Mouse (Mus musculus) midbrain, embryonic 13.5 days (tissue): ENCODE measurements at regions not wholly inside any gene's neighbourhood (a gene's known extent, or its start where the extent isn't known, plus 50 kb on each side); places are given as distances from the start of the nearest gene placed in this dataset.

Source experiments
- ATAC-seq: fragments of 200-750 bp; cut with Nextera tagmentation; 2 replicates; pipeline ENCODE4 v1.8.0; 2017; ENCODE audit warnings: mild to moderate bottlenecking, moderate TSS enrichment, moderate library complexity
- H3K27ac ChIP-seq: fragments of 300-500 bp; sonication (generic); 2 replicates; pipeline ENCODE4 v1.5.1; 2015; ENCODE audit warnings: inconsistent platforms, mild to moderate bottlenecking, moderate library complexity
- H3K27me3 ChIP-seq: fragments of 300-500 bp; sonication (generic); 2 replicates; pipeline ENCODE4 v1.6.1; 2015; ENCODE audit warnings: mild to moderate bottlenecking, inconsistent platforms
- H3K36me3 ChIP-seq: fragments of 300-500 bp; sonication (generic); 2 replicates; pipeline ENCODE4 v1.6.1; 2015; ENCODE audit warnings: mild to moderate bottlenecking, inconsistent platforms
- H3K4me1 ChIP-seq: fragments of 300-500 bp; sonication (generic); replicated peaks from 2 replicates; pipeline ENCODE4 v1.6.1; 2015; ENCODE audit warnings: inconsistent platforms
- H3K4me2 ChIP-seq: fragments of 300-500 bp; sonication (generic); replicated peaks from 2 replicates; pipeline ENCODE4 v1.6.1; 2015; ENCODE audit warnings: moderate library complexity, mild to moderate bottlenecking, inconsistent platforms
- H3K4me3 ChIP-seq: fragments of 300-500 bp; sonication (generic); replicated peaks from 2 replicates; pipeline ENCODE4 v1.5.1; 2015; ENCODE audit warnings: mild to moderate bottlenecking, inconsistent platforms
- H3K9ac ChIP-seq: fragments of 300-500 bp; sonication (generic); replicated peaks from 2 replicates; pipeline ENCODE4 v1.6.1; 2015; ENCODE audit warnings: mild to moderate bottlenecking, inconsistent platforms
- H3K9me3 ChIP-seq: fragments of 300-500 bp; sonication (generic); 2 replicates; pipeline ENCODE4 v1.6.1; 2016; ENCODE audit warnings: mild to moderate bottlenecking, inconsistent platforms
- WGBS: fragments of 180-500 bp; shearing (Covaris S2); methylation state at CpG from one replicate; pipeline ENCODE4 v1.1.7; 2015; 5-methylcytosine and 5-hydroxymethylcytosine counted together

DNA sequence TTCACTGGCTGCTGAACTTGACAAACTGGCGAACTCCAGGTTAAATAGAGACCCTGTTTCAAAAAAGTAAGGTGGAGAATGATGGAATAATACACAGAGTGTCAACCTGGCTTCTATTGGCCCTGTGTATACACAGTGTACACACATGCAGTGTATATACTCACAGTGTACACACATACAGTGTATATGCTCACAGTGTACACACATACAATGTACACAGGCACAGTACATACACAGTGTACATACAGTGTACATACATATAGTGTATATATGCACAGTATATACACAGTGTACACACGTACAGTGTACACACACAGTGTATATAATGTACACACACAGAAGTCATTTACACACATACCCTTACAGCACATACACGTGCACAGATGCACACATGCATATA, 52.4 kb upstream of the Aldh1b1 start:
- no peaks in the 10 kb centered on the region for H3K4me1 ChIP-seq
- H3K4me2 ChIP-seq, result no peak overlapping the region
- peaks cover 16% of the 10 kb centered on the region; the same call in 1 of the 2 replicates for H3K27me3 ChIP-seq
- 81% methylated on average over 3 of the region's 3 CpGs for WGBS
- no peak overlapping the region for H3K27ac ChIP-seq
- H3K36me3 ChIP-seq, result no peaks in the 10 kb centered on the region
- H3K9ac ChIP-seq, result no peak overlapping the region
- H3K9me3 ChIP-seq, result no peaks in the 10 kb centered on the region
- peak; percentile 63 for ATAC-seq
- H3K4me3 ChIP-seq, result no peak overlapping the region

DNA sequence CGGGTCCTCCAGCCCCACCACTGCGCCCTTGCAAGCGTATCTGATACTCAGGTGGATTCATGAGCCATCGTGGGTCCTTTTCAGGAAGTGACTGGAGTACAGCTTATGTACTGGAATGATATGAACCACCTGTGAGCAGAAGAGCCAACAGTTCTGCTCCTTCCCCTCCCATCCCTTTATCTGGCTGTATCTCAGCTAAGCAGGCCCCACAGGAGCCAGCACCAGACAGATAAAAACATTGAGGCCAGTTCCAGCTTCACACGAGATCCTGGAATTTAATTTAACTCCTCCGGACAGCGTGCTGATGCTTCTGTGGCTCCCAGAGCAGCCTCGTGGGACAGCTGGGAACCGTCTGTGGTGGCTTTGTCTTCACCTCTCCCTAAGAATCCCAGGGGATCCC, 53.1 kb upstream of the Aldh1b1 start:
- Histone ChIP-seq H3K4me2 (no peak overlapping the region), H3K27me3 (peaks cover 19% of the 10 kb centered on the region), H3K9me3 (no peaks in the 10 kb centered on the region), H3K27ac (no peak overlapping the region), H3K9ac (no peak overlapping the region), H3K36me3 (no peaks in the 10 kb centered on the region), H3K4me3 (no peak overlapping the region), H3K4me1 (no peaks in the 10 kb centered on the region)
- WGBS, result 65% methylated on average over 9 of the region's 9 CpGs
- ATAC-seq, result no peak

DNA sequence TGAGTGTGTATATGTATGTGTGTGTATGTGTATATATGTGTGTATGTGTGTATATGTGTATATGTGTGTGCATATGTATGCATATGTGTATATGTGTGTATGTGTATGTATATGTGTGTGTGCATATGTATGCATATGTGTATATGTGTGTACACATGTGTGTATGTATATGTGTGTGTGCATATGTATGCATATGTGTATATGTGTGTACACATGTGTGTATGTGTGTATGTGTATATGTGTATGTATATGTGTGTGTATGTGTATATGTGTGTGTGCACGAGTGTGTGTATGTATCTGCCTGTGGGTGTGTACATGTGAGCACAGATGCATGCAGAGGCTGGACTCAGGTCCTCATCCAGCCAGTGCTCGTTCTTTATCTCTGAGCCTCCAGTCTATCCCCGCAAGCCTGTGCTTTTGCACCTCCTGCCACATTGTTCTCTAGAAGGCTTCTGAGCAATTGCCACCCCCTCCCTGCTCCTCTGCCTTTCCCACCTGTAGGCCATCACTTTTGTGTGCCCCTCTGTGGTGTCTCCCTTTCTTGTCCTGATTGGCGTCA, 53.9 kb upstream of the Aldh1b1 start:
- no peaks in the 10 kb centered on the region; the same call in 1 of the 2 replicates for H3K4me1 ChIP-seq
- peaks cover 20% of the 10 kb centered on the region for H3K27me3 ChIP-seq
- H3K9ac ChIP-seq, result no peak overlapping the region
- no peak for ATAC-seq
- H3K4me2 ChIP-seq, result no peak overlapping the region
- WGBS, result 94% methylated on average over 4 of the region's 4 CpGs
- H3K9me3 ChIP-seq, result no peaks in the 10 kb centered on the region
- no peaks in the 10 kb centered on the region for H3K36me3 ChIP-seq
- H3K27ac ChIP-seq, result no peak overlapping the region
- no peak overlapping the region for H3K4me3 ChIP-seq

DNA sequence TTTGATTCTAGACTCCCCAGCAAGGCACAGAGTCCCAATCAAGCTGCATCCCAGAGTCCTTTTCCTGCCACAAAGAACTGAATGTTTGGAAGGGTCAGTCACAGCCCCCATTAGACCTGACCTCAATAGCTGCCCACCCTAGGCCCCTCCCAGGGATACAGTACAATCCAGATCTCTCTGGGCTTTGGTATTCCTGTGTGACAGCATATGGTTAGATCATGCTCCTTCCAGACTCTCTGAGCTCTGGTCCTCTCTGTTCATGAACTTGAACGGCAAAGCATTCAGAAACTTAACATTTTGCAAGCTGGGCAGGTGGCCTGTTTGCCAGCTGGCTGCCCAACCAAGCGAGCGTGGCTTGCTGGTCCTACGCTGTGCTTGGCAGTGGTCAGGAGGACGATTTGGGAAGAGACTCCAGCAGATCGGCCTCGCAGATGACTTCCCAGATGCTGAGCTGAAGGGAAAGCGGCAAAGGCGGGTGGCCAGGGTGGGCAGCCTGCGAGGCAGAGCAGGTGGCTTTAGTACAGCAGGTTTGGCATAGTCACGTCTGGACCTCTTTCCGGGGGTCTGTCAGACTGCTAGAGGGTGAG, 58.0 kb upstream of the Aldh1b1 start:
- Histone ChIP-seq H3K4me2 (no peak overlapping the region), H3K27ac (no peak overlapping the region), H3K9me3 (no peaks in the 10 kb centered on the region), H3K4me3 (no peak overlapping the region), H3K9ac (no peak overlapping the region), H3K27me3 (peaks cover 25% of the 10 kb centered on the region), H3K4me1 (peaks cover 29% of the 10 kb centered on the region), H3K36me3 (no peaks in the 10 kb centered on the region)
- ATAC-seq, result no peak
- WGBS, result 87% methylated on average over 12 of the region's 12 CpGs

DNA sequence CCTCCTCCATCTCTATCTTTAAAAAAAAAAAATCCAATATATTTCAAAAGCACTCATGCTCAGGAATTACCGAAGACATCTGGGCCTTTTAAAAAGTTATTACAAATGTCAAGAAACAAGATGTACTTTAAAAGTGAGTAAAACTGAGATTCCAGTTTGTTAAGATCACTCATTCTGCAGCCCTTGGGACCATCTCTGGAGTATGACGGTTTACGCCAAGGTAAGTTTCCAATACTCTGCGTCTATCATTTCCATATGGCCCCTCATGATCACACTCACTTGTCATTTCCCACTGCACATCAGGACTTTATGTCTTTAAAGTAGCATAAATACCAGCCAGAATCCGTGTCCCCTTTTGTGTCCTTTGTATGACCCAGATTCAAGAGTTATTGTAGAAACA, 58.5 kb upstream of the Aldh1b1 start:
- Histone ChIP-seq H3K27ac (no peak overlapping the region), H3K4me1 (peaks cover 31% of the 10 kb centered on the region), H3K36me3 (no peaks in the 10 kb centered on the region), H3K4me2 (no peak overlapping the region), H3K9ac (no peak overlapping the region), H3K9me3 (no peaks in the 10 kb centered on the region), H3K27me3 (peaks cover 25% of the 10 kb centered on the region), H3K4me3 (no peak overlapping the region)
- ATAC-seq, result no peak
- 87% methylated on average over 5 of the region's 5 CpGs for WGBS

DNA sequence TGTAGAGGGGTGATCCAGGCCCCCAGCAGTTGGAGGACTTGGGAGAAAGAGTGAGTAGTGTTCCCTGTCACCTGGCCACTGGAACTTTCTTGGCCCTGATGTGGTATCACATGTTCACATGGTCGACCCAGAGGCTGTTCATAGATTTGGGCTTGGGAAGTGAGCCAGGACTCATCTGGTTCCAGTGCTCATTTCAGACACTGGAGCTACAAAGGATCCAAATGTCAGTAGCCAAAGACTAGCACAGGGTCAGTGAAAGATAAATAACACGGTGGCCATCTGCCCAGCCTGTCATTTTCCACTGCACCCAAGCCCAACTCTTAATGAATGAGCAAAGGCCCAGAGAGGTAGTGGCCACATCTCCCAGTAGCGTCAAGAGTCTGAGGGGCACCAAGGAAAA, 59.1 kb upstream of the Aldh1b1 start:
- H3K4me3 ChIP-seq, result no peak overlapping the region
- H3K27me3 ChIP-seq, result peaks cover 25% of the 10 kb centered on the region
- no peaks in the 10 kb centered on the region for H3K9me3 ChIP-seq
- no peak for ATAC-seq
- H3K9ac ChIP-seq, result no peak overlapping the region
- H3K4me2 ChIP-seq, result no peak overlapping the region
- peaks cover 31% of the 10 kb centered on the region for H3K4me1 ChIP-seq
- H3K27ac ChIP-seq, result no peak overlapping the region
- H3K36me3 ChIP-seq, result no peaks in the 10 kb centered on the region
- WGBS, result 80% methylated on average over 3 of the region's 3 CpGs

DNA sequence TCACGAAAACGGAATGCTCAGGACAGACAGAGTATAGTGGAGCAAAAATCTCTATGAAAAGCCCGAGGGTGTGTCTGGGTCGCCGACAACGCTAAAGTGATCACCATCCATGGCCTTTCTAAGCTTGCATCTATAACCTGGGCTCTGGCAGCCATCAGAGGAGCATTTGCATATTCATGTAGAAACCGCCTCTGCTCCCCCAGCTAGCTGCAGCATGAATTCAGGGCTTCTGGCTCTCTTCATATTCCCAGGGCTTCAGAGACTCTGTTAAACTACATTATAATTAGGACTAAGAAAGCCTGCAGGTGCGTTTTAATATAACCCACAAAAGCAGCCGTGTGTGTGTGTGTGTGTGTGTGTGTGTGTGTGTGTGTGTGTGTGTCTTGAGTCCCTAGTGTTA, 59.7 kb upstream of the Aldh1b1 start:
- H3K27ac ChIP-seq, result peak overlapping the region; percentile 44; the same call in 1 of the 2 replicates
- no peak for ATAC-seq
- 50% methylated on average over 9 of the region's 9 CpGs for WGBS
- H3K9ac ChIP-seq, result no peak overlapping the region
- no peaks in the 10 kb centered on the region for H3K9me3 ChIP-seq
- H3K4me1 ChIP-seq, result peaks cover 31% of the 10 kb centered on the region
- peaks cover 25% of the 10 kb centered on the region for H3K27me3 ChIP-seq
- peak overlapping the region; percentile 9; the same call in 1 of the 2 replicates for H3K4me2 ChIP-seq
- no peaks in the 10 kb centered on the region for H3K36me3 ChIP-seq
- no peak overlapping the region for H3K4me3 ChIP-seq

DNA sequence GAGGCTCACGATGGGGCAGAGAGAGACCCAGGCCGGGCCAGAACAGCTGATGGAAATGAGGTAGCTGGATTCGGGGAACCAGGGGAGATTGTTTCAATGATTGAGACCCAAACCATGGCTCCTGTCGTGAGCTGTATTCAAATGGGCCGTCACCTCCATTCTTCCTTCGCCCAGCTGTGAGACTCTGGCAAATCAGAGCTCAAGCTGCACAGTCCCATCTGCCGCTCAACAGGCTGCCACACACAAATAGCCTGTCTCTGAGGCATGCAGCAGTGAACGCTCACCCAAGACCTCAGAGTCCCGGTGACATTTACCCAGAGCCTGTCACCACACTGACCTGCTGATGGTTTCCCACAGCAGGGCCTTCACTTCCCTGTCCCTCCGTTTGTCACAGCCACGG, 60.1 kb upstream of the Aldh1b1 start:
- ATAC-seq, result peak; percentile 61; the same call in 1 of the 2 replicates
- Histone ChIP-seq H3K9me3 (no peaks in the 10 kb centered on the region), H3K27me3 (peaks cover 25% of the 10 kb centered on the region), H3K4me2 (peak overlapping the region; percentile 9; the same call in 1 of the 2 replicates), H3K9ac (no peak overlapping the region), H3K4me1 (peaks cover 31% of the 10 kb centered on the region), H3K27ac (peak overlapping the region; percentile 44; the same call in 1 of the 2 replicates), H3K36me3 (no peaks in the 10 kb centered on the region), H3K4me3 (no peak overlapping the region)
- 23% methylated on average over 11 of the region's 11 CpGs for WGBS

DNA sequence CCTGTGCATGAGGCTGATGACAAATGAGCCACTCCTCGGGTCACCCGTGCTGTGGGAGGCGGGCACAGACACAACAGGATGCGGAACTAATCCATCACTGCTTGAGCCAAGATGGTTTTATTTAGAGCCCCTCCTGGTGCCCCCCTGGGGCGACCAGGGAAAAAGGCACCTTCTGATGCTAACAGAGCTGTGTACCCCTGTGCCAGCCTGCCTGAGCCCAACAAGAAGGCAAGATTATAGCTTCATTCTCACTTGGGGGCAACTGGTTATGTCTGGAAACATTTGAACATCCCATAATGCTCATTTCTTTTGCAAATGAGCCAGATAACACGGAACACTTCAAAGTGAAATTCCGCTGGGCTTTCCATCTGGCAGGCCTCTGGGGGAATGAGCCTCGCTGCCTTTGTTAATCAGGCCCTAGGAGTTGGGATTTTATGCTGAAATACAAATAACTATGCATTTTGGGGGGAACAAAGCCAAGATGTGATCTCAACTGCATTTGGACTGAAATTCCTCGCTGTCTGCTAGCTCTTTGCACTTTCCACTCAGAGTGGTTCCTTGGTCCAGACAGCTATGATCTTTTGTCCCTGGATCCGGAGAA, 62.5 kb upstream of the Aldh1b1 start:
- WGBS, result 25% methylated on average over 10 of the region's 10 CpGs
- Histone ChIP-seq H3K4me2 (no peak overlapping the region), H3K9me3 (no peaks in the 10 kb centered on the region), H3K9ac (no peak overlapping the region), H3K4me1 (peaks cover 32% of the 10 kb centered on the region), H3K36me3 (no peaks in the 10 kb centered on the region), H3K4me3 (no peak overlapping the region), H3K27me3 (peaks cover 11% of the 10 kb centered on the region; the same call in 1 of the 2 replicates), H3K27ac (peak overlapping the region; percentile 45; the same call in 1 of the 2 replicates)
- peak; percentile 63 for ATAC-seq

DNA sequence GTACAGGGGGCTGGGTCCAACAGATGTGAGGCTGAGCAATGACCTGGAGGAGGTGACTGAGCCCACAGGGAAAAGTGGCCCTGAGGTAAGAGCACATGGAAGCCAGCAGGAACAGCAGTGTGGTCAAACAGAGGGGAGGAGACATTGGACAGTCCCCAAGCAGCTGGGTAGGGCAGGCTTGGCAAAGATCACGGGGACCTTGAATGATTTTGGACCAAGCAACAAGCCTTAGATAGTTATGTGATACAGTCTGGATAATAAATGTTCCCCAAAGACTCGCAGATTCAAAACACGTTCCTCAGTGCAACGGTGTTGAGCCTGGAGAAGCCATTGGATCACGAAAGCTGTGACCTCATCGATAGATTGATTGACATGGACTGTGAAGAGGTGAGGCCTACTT, 64.8 kb upstream of the Aldh1b1 start:
- H3K27ac ChIP-seq, result no peak overlapping the region

DNA sequence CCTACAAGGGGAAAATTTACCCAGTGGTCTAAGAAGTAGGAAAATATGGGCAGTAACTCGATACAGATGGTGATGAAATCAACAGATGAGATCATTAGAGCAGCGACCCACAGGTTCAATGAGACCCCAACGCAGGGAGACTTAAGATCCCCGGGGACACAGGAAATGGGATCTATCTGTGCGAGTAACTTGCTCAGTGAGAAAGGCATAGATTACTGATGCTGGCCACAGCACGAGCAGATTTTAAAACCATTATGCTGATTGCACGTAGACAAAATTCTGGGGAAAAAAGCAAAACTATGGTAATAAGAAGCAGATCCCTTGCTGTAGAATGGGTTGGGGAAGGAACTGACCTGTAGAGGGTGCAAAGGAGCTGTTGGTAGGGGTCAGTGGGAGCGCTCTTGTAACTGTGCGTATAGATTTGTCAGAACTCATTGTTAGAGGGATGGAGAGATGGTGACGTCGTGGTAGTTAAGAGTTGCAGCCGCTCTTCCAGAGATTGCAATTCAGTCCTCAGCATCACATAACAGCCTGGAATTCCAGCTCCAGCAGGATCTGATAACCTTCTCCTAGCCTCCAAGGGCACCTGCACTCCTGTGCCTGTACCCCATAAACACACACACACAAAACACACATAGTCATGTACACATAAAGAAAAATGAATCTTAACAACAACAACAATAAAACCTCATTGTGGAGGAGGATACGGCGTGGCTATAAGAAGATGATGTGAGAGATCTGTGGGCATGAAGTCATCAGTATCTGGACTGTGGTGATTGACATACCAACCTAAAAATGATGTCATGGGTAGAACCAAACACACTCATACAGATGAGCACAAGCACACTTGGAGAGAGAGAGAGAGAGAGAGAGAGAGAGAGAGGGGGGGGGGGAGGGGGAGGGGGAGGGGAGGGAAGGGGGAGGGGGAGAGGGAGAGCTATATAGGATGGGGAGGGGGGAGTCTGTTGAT, 67.7 kb upstream of the Aldh1b1 start:
- Histone ChIP-seq H3K4me3 (no peak overlapping the region), H3K4me1 (peaks cover 47% of the 10 kb centered on the region), H3K27me3 (peaks cover 10% of the 10 kb centered on the region; the same call in 1 of the 2 replicates), H3K36me3 (no peaks in the 10 kb centered on the region), H3K4me2 (no peak overlapping the region), H3K9ac (no peak overlapping the region), H3K9me3 (no peaks in the 10 kb centered on the region), H3K27ac (0 out of 2 replicates have a peak overlapping the region, but pooled peaks have one; percentile 26)
- ATAC-seq, result peak; percentile 72
- WGBS, result 34% methylated on average over 14 of the region's 14 CpGs

More for the DNA sequence above, 64.8 kb upstream of the Aldh1b1 start:
- WGBS, result 96% methylated on average over 6 of the region's 6 CpGs
- ATAC-seq, result no peak
- Histone ChIP-seq H3K27me3 (peaks cover 6% of the 10 kb centered on the region; the same call in 1 of the 2 replicates), H3K9me3 (no peaks in the 10 kb centered on the region), H3K4me1 (peaks cover 43% of the 10 kb centered on the region), H3K9ac (no peak overlapping the region), H3K4me3 (no peak overlapping the region), H3K4me2 (no peak overlapping the region), H3K36me3 (no peaks in the 10 kb centered on the region)
